In genomic region chr11:69980196-69981140, GRCm38 (mm10) we compare ENCODE assay signal across 8 mouse cellular contexts. TPM values are rescaled to one million over a fixed set of nuclear protein-coding genes. Genes with fewer than 3 reads are reported as not detected.
A peak's percentile ranks its signal among the peaks of the same experiment; 100 is the strongest.
DNase-seq lines count a peak whose midpoint lies in the region; ATAC-seq and TF ChIP-seq lines count a peak whose summit lies in the region.

No protein-coding gene starts in this region.

- peaks cover 29% of the 10 kb centered on the region for H3K4me1 ChIP-seq in embryonic facial prominence, embryonic 13.5 days
- H3K4me1 ChIP-seq in kidney, adult 2 months (ENCODE audit: control insufficient read depth, insufficient read depth, low read length): peaks cover 9% of the 10 kb centered on the region; the same call in 1 of the 2 replicates
- H3K4me1 ChIP-seq in limb, embryonic 12.5 days (replicated peaks): peaks cover 28% of the 10 kb centered on the region
- peaks cover 33% of the 10 kb centered on the region for H3K4me1 ChIP-seq in midbrain, embryonic 15.5 days
- H3K4me1 ChIP-seq in spleen, adult 2 months (ENCODE audit: control insufficient read depth, insufficient read depth, insufficient read length): peaks cover 6% of the 10 kb centered on the region; the same call in 1 of the 2 replicates

- peak overlapping the region; percentile 99 for H3K9ac ChIP-seq in embryonic facial prominence, embryonic 13.5 days
- peak overlapping the region; percentile 98 for H3K9ac ChIP-seq in limb, embryonic 12.5 days (replicated peaks)
- H3K9ac ChIP-seq in midbrain, embryonic 15.5 days: peak overlapping the region; percentile 99

- no peaks in the 10 kb centered on the region for H3K27me3 ChIP-seq in embryonic facial prominence, embryonic 13.5 days
- H3K27me3 ChIP-seq in kidney, adult 2 months (replicated peaks; ENCODE audit: control insufficient read depth, insufficient read depth, low read length): no peaks in the 10 kb centered on the region
- H3K27me3 ChIP-seq in limb, embryonic 12.5 days: no peaks in the 10 kb centered on the region
- no peaks in the 10 kb centered on the region for H3K27me3 ChIP-seq in midbrain, embryonic 15.5 days (replicated peaks)
- H3K27me3 ChIP-seq in spleen, adult 2 months (ENCODE audit: control insufficient read depth, insufficient read depth, low read length): no peaks in the 10 kb centered on the region

- ATAC-seq in embryonic facial prominence, embryonic 13.5 days (ENCODE audit: insufficient number of reproducible peaks, insufficient read depth, low FRiP score, low TSS enrichment, low read depth): peak; percentile 92
- peak; percentile 90 for ATAC-seq in limb, embryonic 12.5 days (ENCODE audit: insufficient number of reproducible peaks, insufficient read depth, low FRiP score, low TSS enrichment, low read depth)
- ATAC-seq in midbrain, embryonic 15.5 days (replicated peaks): peak; percentile 93

- H3K4me3 ChIP-seq in embryonic facial prominence, embryonic 13.5 days: peak overlapping the region; percentile 99
- peak overlapping the region; percentile 80 for H3K4me3 ChIP-seq in kidney, adult 2 months (ENCODE audit: insufficient read depth, low read depth, low read length)
- H3K4me3 ChIP-seq in limb, embryonic 12.5 days (replicated peaks): peak overlapping the region; percentile 90
- H3K4me3 ChIP-seq in midbrain, embryonic 15.5 days: peak overlapping the region; percentile 96
- H3K4me3 ChIP-seq in spleen, adult 2 months (ENCODE audit: extremely low read depth, insufficient read depth, insufficient read length): peak overlapping the region; percentile 84

- peak; percentile 85 for TF ChIP-seq POLR2A in kidney, adult 2 months (IDR thresholded peaks at IDR 0.05; ENCODE audit: low read depth, low read length)
- TF ChIP-seq POLR2A in spleen, adult 2 months (IDR thresholded peaks at IDR 0.05; ENCODE audit: low read depth, low read length): peak; percentile 87

- peak; percentile 100 for DNase-seq in 3134 (ENCODE audit: extremely low read depth, insufficient read length, low spot score)
- DNase-seq in adrenal gland, postnatal 36 days: peak; percentile 94 to 96
- peak; percentile 97 to 99 for DNase-seq in heart, adult 18-20 months
- DNase-seq in kidney, adult 2 months: peak; percentile 99
- peak; percentile 81 to 84 for DNase-seq in spleen, adult 2 months (ENCODE audit: low read depth in 1 of 2, low spot score in 2 of 2)

- no peak for TF ChIP-seq CTCF in kidney, adult 2 months (conservative IDR thresholded peaks at IDR 0.05; ENCODE audit: insufficient read depth, insufficient read length, low read depth, low read length)
- TF ChIP-seq CTCF in spleen, adult 2 months (IDR thresholded peaks at IDR 0.05; ENCODE audit: extremely low read depth, insufficient read depth, insufficient read length, insufficient replicate concordance): no peak

- peak overlapping the region; percentile 91 for H3K4me2 ChIP-seq in embryonic facial prominence, embryonic 13.5 days
- H3K4me2 ChIP-seq in limb, embryonic 12.5 days: peak overlapping the region; percentile 93
- peak overlapping the region; percentile 86 for H3K4me2 ChIP-seq in midbrain, embryonic 15.5 days

- H3K27ac ChIP-seq in embryonic facial prominence, embryonic 13.5 days: peak overlapping the region; percentile 99
- H3K27ac ChIP-seq in kidney, adult 2 months (ENCODE audit: insufficient read depth, low read depth, low read length): peak overlapping the region; percentile 89
- H3K27ac ChIP-seq in limb, embryonic 12.5 days: peak overlapping the region; percentile 98
- H3K27ac ChIP-seq in midbrain, embryonic 15.5 days: peak overlapping the region; percentile 100
- peak overlapping the region; percentile 81 for H3K27ac ChIP-seq in spleen, adult 2 months (ENCODE audit: insufficient read depth, low read length)

- under 1% methylated on average over 51 of the region's 60 CpGs for WGBS in embryonic facial prominence, embryonic 13.5 days
- WGBS in kidney, adult 2 months: under 1% methylated on average over 34 of the region's 60 CpGs
- under 1% methylated on average over 47 of the region's 60 CpGs for WGBS in limb, embryonic 12.5 days
- under 1% methylated on average over 44 of the region's 60 CpGs for WGBS in midbrain, embryonic 15.5 days
- under 1% methylated on average over 55 of the region's 60 CpGs for WGBS in spleen, adult 2 months

- peaks cover 50% of the 10 kb centered on the region for H3K36me3 ChIP-seq in embryonic facial prominence, embryonic 13.5 days
- peaks cover 2% of the 10 kb centered on the region; the same call in 1 of the 2 replicates for H3K36me3 ChIP-seq in kidney, adult 2 months (ENCODE audit: control insufficient read depth, insufficient read depth, low read length)
- H3K36me3 ChIP-seq in limb, embryonic 12.5 days: peaks cover 58% of the 10 kb centered on the region
- H3K36me3 ChIP-seq in midbrain, embryonic 15.5 days (replicated peaks): peaks cover 14% of the 10 kb centered on the region; the same call in 1 of the 2 replicates
- H3K36me3 ChIP-seq in spleen, adult 2 months (ENCODE audit: control insufficient read depth, insufficient read depth, low read length): peaks cover 12% of the 10 kb centered on the region

- no peaks in the 10 kb centered on the region for H3K9me3 ChIP-seq in embryonic facial prominence, embryonic 13.5 days
- no peaks in the 10 kb centered on the region for H3K9me3 ChIP-seq in limb, embryonic 12.5 days
- no peaks in the 10 kb centered on the region for H3K9me3 ChIP-seq in midbrain, embryonic 15.5 days

RNA-seq across cellular contexts. Expression of gene Ctdnep1, which starts 0.5 kb away (rescaled TPM):
- 100 to 1,000 TPM; 112 to 132 TPM for total RNA-seq in adrenal gland, postnatal 36 days (2021)
- polyA plus RNA-seq in embryonic facial prominence, embryonic 13.5 days (2015; fragmentation: Nextera tagmentation; extraction: Ambion mirVana): 30.0 and 30.9 TPM in 2 replicates
- 100 to 1,000 TPM; 130 to 144 TPM for total RNA-seq in heart, adult 18-20 months (2021)
- 84.4 and 104 TPM in 2 replicates for polyA plus RNA-seq in kidney, adult 2 months (2012; rRNA removed)
- polyA plus RNA-seq in limb, embryonic 12.5 days (2016; fragmentation: Nextera tagmentation; extraction: Ambion mirVana): 24.5 and 27.8 TPM in 2 replicates
- polyA plus RNA-seq in midbrain, embryonic 15.5 days (2015; fragmentation: Nextera tagmentation; extraction: Ambion mirVana): 22.5 and 25.4 TPM in 2 replicates
- polyA plus RNA-seq in spleen, adult 2 months (2012; rRNA removed): 75.8 and 87.9 TPM in 2 replicates

RNA-seq across cellular contexts. Expression of gene Elp5, which starts 1.8 kb away (rescaled TPM):
- 10 to 100 TPM; 66.4 to 80.3 TPM for total RNA-seq in adrenal gland, postnatal 36 days (2021)
- polyA plus RNA-seq in embryonic facial prominence, embryonic 13.5 days (2015; fragmentation: Nextera tagmentation; extraction: Ambion mirVana): 125 and 127 TPM in 2 replicates
- total RNA-seq in heart, adult 18-20 months (2021): 10 to 100 TPM; 46.2 to 53.1 TPM
- 66.3 and 68.4 TPM in 2 replicates for polyA plus RNA-seq in kidney, adult 2 months (2012; rRNA removed)
- polyA plus RNA-seq in limb, embryonic 12.5 days (2016; fragmentation: Nextera tagmentation; extraction: Ambion mirVana): 124 and 126 TPM in 2 replicates
- 162 and 177 TPM in 2 replicates for polyA plus RNA-seq in midbrain, embryonic 15.5 days (2015; fragmentation: Nextera tagmentation; extraction: Ambion mirVana)
- 32.5 and 33.3 TPM in 2 replicates for polyA plus RNA-seq in spleen, adult 2 months (2012; rRNA removed)

RNA-seq across cellular contexts. Expression of gene Gabarap, which starts 10.5 kb away (rescaled TPM):
- total RNA-seq in adrenal gland, postnatal 36 days (2021): 100 to 1,000 TPM; 421 to 450 TPM
- polyA plus RNA-seq in embryonic facial prominence, embryonic 13.5 days (2015; fragmentation: Nextera tagmentation; extraction: Ambion mirVana): 511 and 542 TPM in 2 replicates
- 100 to 1,000 TPM; 285 to 320 TPM for total RNA-seq in heart, adult 18-20 months (2021)
- polyA plus RNA-seq in kidney, adult 2 months (2012; rRNA removed): 746 and 1,018 TPM in 2 replicates
- polyA plus RNA-seq in limb, embryonic 12.5 days (2016; fragmentation: Nextera tagmentation; extraction: Ambion mirVana): 398 and 426 TPM in 2 replicates
- polyA plus RNA-seq in midbrain, embryonic 15.5 days (2015; fragmentation: Nextera tagmentation; extraction: Ambion mirVana): 495 and 507 TPM in 2 replicates
- 235 and 251 TPM in 2 replicates for polyA plus RNA-seq in spleen, adult 2 months (2012; rRNA removed)

RNA-seq across cellular contexts. Expression of gene Phf23, which starts 15.1 kb away (rescaled TPM):
- 10 to 100 TPM; 54.6 to 57.1 TPM for total RNA-seq in adrenal gland, postnatal 36 days (2021)
- 87.8 and 93.3 TPM in 2 replicates for polyA plus RNA-seq in embryonic facial prominence, embryonic 13.5 days (2015; fragmentation: Nextera tagmentation; extraction: Ambion mirVana)
- total RNA-seq in heart, adult 18-20 months (2021): 10 to 100 TPM; 18.4 to 19.7 TPM
- polyA plus RNA-seq in kidney, adult 2 months (2012; rRNA removed): 16.0 and 21.4 TPM in 2 replicates
- polyA plus RNA-seq in limb, embryonic 12.5 days (2016; fragmentation: Nextera tagmentation; extraction: Ambion mirVana): 102 and 108 TPM in 2 replicates
- polyA plus RNA-seq in midbrain, embryonic 15.5 days (2015; fragmentation: Nextera tagmentation; extraction: Ambion mirVana): 57.1 and 58.8 TPM in 2 replicates
- 13.8 and 21.4 TPM in 2 replicates for polyA plus RNA-seq in spleen, adult 2 months (2012; rRNA removed)

RNA-seq across cellular contexts. Expression of gene Cldn7, which starts 15.9 kb away (rescaled TPM):
- 1 to 10 TPM in 1 of 2 experiments, not detected in 1; 1.2 TPM for total RNA-seq in adrenal gland, postnatal 36 days (2021)
- polyA plus RNA-seq in embryonic facial prominence, embryonic 13.5 days (2015; fragmentation: Nextera tagmentation; extraction: Ambion mirVana): 30.3 and 34.9 TPM in 2 replicates
- total RNA-seq in heart, adult 18-20 months (2021): 1 to 10 TPM in 1 of 2 experiments, not detected in 1; 1.3 TPM
- 39.2 and 40.0 TPM in 2 replicates for polyA plus RNA-seq in kidney, adult 2 months (2012; rRNA removed)
- polyA plus RNA-seq in limb, embryonic 12.5 days (2016; fragmentation: Nextera tagmentation; extraction: Ambion mirVana): 15.7 and 18.1 TPM in 2 replicates
- polyA plus RNA-seq in midbrain, embryonic 15.5 days (2015; fragmentation: Nextera tagmentation; extraction: Ambion mirVana): 0.58 and 0.59 TPM in 2 replicates
- 1.2 and 2.0 TPM in 2 replicates for polyA plus RNA-seq in spleen, adult 2 months (2012; rRNA removed)

Comparison
In these comparisons a context has a peak if more than half of its experiments do, and no peak if none do; other contexts are left out.
1. Peak in every context shown above with its lines: DNase-seq, ATAC-seq, H3K4me3 ChIP-seq and H3K27ac ChIP-seq.